Mouse (Mus musculus): Measurements from ENCODE around the gene Ly86.

Ly86 gene

GRCm38 (mm10) chr13:37344909-37345772 is at the start of gene Ly86:
Ly86 (plus strand) TSS chr13:37345208.
- peak; percentile 40 for DNase-seq (ENCODE audit: low read depth, low spot score)

- DNase-seq (ENCODE audit: low read depth, low spot score) = no peak
These were observed 47.1 kb upstream of the Ly86 start for GRCm38 (mm10) chr13:37297886-37298285.

GRCm38 (mm10) chr13:37298856-37299255 is 46.2 kb upstream of the Ly86 start:
- no peak for DNase-seq (ENCODE audit: low read depth, low spot score)

GRCm38 (mm10) chr13:37302877-37303276 is 42.1 kb upstream of the Ly86 start:
- DNase-seq (ENCODE audit: low read depth, low spot score) = no peak

- DNase-seq (ENCODE audit: low read depth, low spot score) = no peak
These were observed 37.0 kb upstream of the Ly86 start for GRCm38 (mm10) chr13:37308006-37308405.

- no peak for DNase-seq (ENCODE audit: low read depth, low spot score)
These were observed 35.7 kb upstream of the Ly86 start for GRCm38 (mm10) chr13:37309296-37309695.

GRCm38 (mm10) chr13:37310331-37310730 is 34.7 kb upstream of the Ly86 start:
- DNase-seq (ENCODE audit: low read depth, low spot score) = peak; percentile 2

GRCm38 (mm10) chr13:37311555-37312221 is 33.3 kb upstream of the Ly86 start:
- DNase-seq (ENCODE audit: low read depth, low spot score) = peak; percentile 4

- peak; percentile 95 for DNase-seq (ENCODE audit: low read depth, low spot score)
These were observed 32.6 kb upstream of the Ly86 start for GRCm38 (mm10) chr13:37312222-37312928.

GRCm38 (mm10) chr13:37312951-37313350 is 32.1 kb upstream of the Ly86 start:
- no peak for DNase-seq (ENCODE audit: low read depth, low spot score)

- peak; percentile 44 for DNase-seq (ENCODE audit: low read depth, low spot score)
These were observed 19.5 kb upstream of the Ly86 start for GRCm38 (mm10) chr13:37325504-37325903.

GRCm38 (mm10) chr13:37329747-37330146 is 15.3 kb upstream of the Ly86 start:
- no peak for DNase-seq (ENCODE audit: low read depth, low spot score)

GRCm38 (mm10) chr13:37330971-37331370 is 14.0 kb upstream of the Ly86 start:
- no peak for DNase-seq (ENCODE audit: low read depth, low spot score)

- no peak for DNase-seq (ENCODE audit: low read depth, low spot score)
These were observed 12.0 kb upstream of the Ly86 start for GRCm38 (mm10) chr13:37332779-37333543.

GRCm38 (mm10) chr13:37333544-37333870 is 11.5 kb upstream of the Ly86 start:
- DNase-seq (ENCODE audit: low read depth, low spot score) = no peak

- DNase-seq (ENCODE audit: low read depth, low spot score) = no peak
These were observed 7.7 kb upstream of the Ly86 start for GRCm38 (mm10) chr13:37337269-37337668.

GRCm38 (mm10) chr13:37337871-37338270 is 7.1 kb upstream of the Ly86 start:
- DNase-seq (ENCODE audit: low read depth, low spot score) = no peak

- no peak for DNase-seq (ENCODE audit: low read depth, low spot score)
These were observed 2.2 kb upstream of the Ly86 start for GRCm38 (mm10) chr13:37342804-37343203.

- DNase-seq (ENCODE audit: low read depth, low spot score) = no peak
These were observed 815 bp downstream of the Ly86 start for GRCm38 (mm10) chr13:37345823-37346222.

- DNase-seq (ENCODE audit: low read depth, low spot score) = no peak
These were observed 3.0 kb downstream of the Ly86 start for GRCm38 (mm10) chr13:37347871-37348595.

- DNase-seq (ENCODE audit: low read depth, low spot score) = no peak
These were observed 4.0 kb downstream of the Ly86 start for GRCm38 (mm10) chr13:37349051-37349450.
